Mouse (Mus musculus): ENCODE results near the gene Tmem182.

DNA sequence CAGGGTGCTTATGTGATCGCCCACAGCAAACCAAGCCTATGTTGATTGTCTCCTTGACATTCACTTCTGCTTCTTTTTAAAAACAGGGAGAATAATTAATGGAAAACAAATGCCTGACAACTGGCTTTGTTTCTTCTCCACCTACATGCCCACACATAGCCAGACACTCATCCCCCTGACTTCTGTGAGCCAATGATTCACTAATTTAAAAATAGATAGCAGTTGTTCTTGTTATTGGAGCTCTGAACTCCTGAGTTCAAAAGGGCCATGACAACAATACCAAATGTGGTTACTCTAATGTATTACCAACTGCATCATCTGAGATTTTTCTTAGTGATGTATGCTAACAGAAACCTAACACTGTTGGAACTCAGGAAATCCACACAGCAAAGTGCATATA, 49.9 kb downstream of the Tmem182 start:
- no peak for TF ChIP-seq USF1 (IDR thresholded peaks at IDR 0.05; ENCODE audit: low read depth)
- TF ChIP-seq FOSL1 (IDR thresholded peaks at IDR 0.05; ENCODE audit: insufficient read depth, low read length, poor library complexity, severe bottlenecking): no peak
- TF ChIP-seq CTCF (IDR thresholded peaks at IDR 0.05; ENCODE audit: control insufficient read depth, insufficient read depth, insufficient read length): no peak
